Mouse (Mus musculus) stomach, postnatal 0 days (tissue): ENCODE measurements around the gene Aig1. TPM values are rescaled to one million over a fixed set of nuclear protein-coding genes. Genes with fewer than 3 reads are reported as not detected.

Experiments used
- ATAC-seq: fragments of 200-750 bp; cut with Nextera tagmentation; 2 replicates; pipeline ENCODE4 v1.8.0; 2017; ENCODE audit not compliant: low FRiP score, low TSS enrichment
- DNase-seq: peaks from one replicate; pipeline ENCODE4 v3.0.0-alpha.2; 2016; ENCODE audit warnings: low spot score
- H3K27ac ChIP-seq: fragments of 300-500 bp; sonication (generic); replicated peaks from 2 replicates; pipeline ENCODE4 v1.5.1; 2014; ENCODE audit warnings: mild to moderate bottlenecking, control low read depth
- H3K27me3 ChIP-seq: fragments of 300-500 bp; sonication (generic); 2 replicates; pipeline ENCODE4 v1.6.1; 2014; ENCODE audit warnings: low read length; ENCODE audit not compliant: control insufficient read depth, insufficient read depth
- H3K36me3 ChIP-seq: fragments of 300-500 bp; sonication (generic); 2 replicates; pipeline ENCODE4 v1.6.1; 2014; ENCODE audit warnings: low read length, mixed read lengths; ENCODE audit not compliant: control insufficient read depth, insufficient read depth
- H3K4me1 ChIP-seq: fragments of 300-500 bp; sonication (generic); replicated peaks from 2 replicates; pipeline ENCODE4 v1.6.1; 2014; ENCODE audit warnings: antibody characterized with exemption; ENCODE audit not compliant: control insufficient read depth, insufficient read depth
- H3K4me2 ChIP-seq: fragments of 300-500 bp; sonication (generic); replicated peaks from 2 replicates; pipeline ENCODE4 v1.6.1; 2014; ENCODE audit warnings: low read depth, mild to moderate bottlenecking, control low read depth, moderate library complexity
- H3K4me3 ChIP-seq: fragments of 300-500 bp; sonication (generic); 2 replicates; pipeline ENCODE4 v1.5.1; 2014; ENCODE audit warnings: low read depth, low read length, control low read depth
- H3K9ac ChIP-seq: fragments of 300-500 bp; sonication (generic); 2 replicates; pipeline ENCODE4 v1.6.1; 2014; ENCODE audit warnings: mild to moderate bottlenecking, low read length, control low read depth, mixed read lengths
- H3K9me3 ChIP-seq: fragments of 300-500 bp; sonication (generic); 2 replicates; pipeline ENCODE4 v1.6.1; 2016; ENCODE audit warnings: low read length; ENCODE audit not compliant: control insufficient read depth
- CTCF ChIP-seq: IDR thresholded peaks from 2 replicates; pipeline ENCODE4 v1.5.1; 2016; ENCODE audit warnings: antibody characterized with exemption, low read depth, mild to moderate bottlenecking, moderate library complexity
- EP300 ChIP-seq: optimal IDR thresholded peaks from 2 replicates; pipeline ENCODE3; 2016; ENCODE audit warnings: antibody characterized with exemption
- WGBS: fragments of 180-500 bp; shearing (Covaris S2); extraction: QIAGEN DNeasy Blood & Tissue Kit; methylation state at CpG from one replicate; pipeline ENCODE4 v1.1.7; 2014; 5-methylcytosine and 5-hydroxymethylcytosine counted together
- polyA plus RNA-seq: library from polyadenylated mRNA; unstranded; fragments of >200 nt; fragmentation: Nextera tagmentation; extraction: Ambion mirVana; gene quantifications from 2 replicates; pipeline ENCODE4 v1.2.1, GENCODE M21; 2015

The Aig1 gene
- polyA plus RNA-seq, 1 experiment from 2014 or later = 33.3 TPM

DNA sequence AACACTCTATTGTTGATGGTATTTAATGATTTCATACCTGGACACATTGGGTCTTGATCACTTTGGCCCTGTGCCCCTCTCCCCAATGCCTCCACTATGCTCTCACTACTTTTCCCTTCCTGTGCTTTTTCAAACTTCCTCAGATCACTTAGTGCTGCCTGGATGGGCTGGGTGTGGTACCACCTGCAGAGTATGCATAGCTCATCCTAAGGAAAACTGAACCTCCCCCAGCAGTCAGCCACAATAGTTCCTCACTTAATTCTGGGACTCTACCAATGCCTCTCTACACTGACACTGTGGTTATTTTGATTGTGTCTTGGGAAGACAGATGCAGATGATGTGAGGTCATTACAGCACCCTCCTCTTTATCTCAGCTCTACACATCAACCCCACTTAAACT, 99.9 kb downstream of the Aig1 start:
- Histone ChIP-seq H3K9ac (no peak overlapping the region), H3K27ac (no peak overlapping the region), H3K36me3 (no peaks in the 10 kb centered on the region), H3K4me2 (no peak overlapping the region), H3K9me3 (no peaks in the 10 kb centered on the region), H3K4me3 (no peak overlapping the region), H3K4me1 (no peaks in the 10 kb centered on the region), H3K27me3 (no peaks in the 10 kb centered on the region)
- TF ChIP-seq CTCF (no peak), EP300 (no peak)
- DNase-seq (no peak), ATAC-seq (no peak)

- no peak for DNase-seq
- WGBS = 87% methylated on average over 6 of the region's 6 CpGs
- H3K9ac ChIP-seq = no peak overlapping the region
- no peak overlapping the region for H3K4me2 ChIP-seq
- H3K27ac ChIP-seq = no peak overlapping the region
- TF ChIP-seq EP300 (no peak), CTCF (no peak)
- H3K4me1 ChIP-seq = no peaks in the 10 kb centered on the region
- no peak for ATAC-seq
- no peaks in the 10 kb centered on the region for H3K9me3 ChIP-seq
- H3K36me3 ChIP-seq = no peaks in the 10 kb centered on the region
- H3K27me3 ChIP-seq = no peaks in the 10 kb centered on the region
- no peak overlapping the region for H3K4me3 ChIP-seq
Observed at GRCm38 (mm10) chr10:13767076-13767475, 101.7 kb downstream of the Aig1 start.

- Histone ChIP-seq H3K4me1 (no peaks in the 10 kb centered on the region), H3K4me3 (no peak overlapping the region), H3K9ac (no peak overlapping the region), H3K4me2 (no peak overlapping the region), H3K27ac (no peak overlapping the region), H3K27me3 (no peaks in the 10 kb centered on the region), H3K9me3 (no peaks in the 10 kb centered on the region), H3K36me3 (no peaks in the 10 kb centered on the region)
- WGBS = 63% methylated on average over 2 of the region's 2 CpGs
- ATAC-seq = no peak
- no peak for DNase-seq
- TF ChIP-seq EP300 = no peak
- TF ChIP-seq CTCF = no peak
Observed at GRCm38 (mm10) chr10:13763151-13763550, 105.6 kb downstream of the Aig1 start.

DNA sequence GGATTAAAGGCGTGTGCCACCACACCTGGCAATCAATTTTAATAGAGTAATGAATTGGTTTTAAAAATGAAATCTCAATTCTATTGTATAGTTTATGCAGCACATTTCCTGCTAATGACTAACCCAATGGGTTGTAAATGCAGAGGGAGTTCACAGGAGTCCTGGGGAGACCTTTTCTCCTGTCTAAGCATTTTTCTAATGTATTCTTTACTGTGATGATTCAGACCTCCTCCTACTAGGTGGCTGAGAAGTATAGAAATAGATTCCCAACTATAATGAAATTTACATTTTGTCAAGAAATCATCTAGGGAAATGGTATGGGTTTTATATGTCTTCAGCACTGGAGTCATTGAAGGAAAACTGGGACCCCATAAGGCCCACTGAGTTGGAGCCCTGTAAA, 114.1 kb downstream of the Aig1 start:
- H3K9ac ChIP-seq = no peak overlapping the region
- WGBS = 100% methylated on average over 1 of the region's 1 CpGs
- H3K27ac ChIP-seq = no peak overlapping the region
- H3K27me3 ChIP-seq = no peaks in the 10 kb centered on the region
- DNase-seq = no peak
- H3K4me3 ChIP-seq = no peak overlapping the region
- TF ChIP-seq EP300 = no peak
- TF ChIP-seq CTCF = no peak
- no peaks in the 10 kb centered on the region for H3K4me1 ChIP-seq
- no peaks in the 10 kb centered on the region for H3K9me3 ChIP-seq
- ATAC-seq = no peak
- H3K4me2 ChIP-seq = no peak overlapping the region
- H3K36me3 ChIP-seq = no peaks in the 10 kb centered on the region

GRCm38 (mm10) chr10:13753777-13754176, 115.0 kb downstream of the Aig1 start:
- no peak for TF ChIP-seq EP300
- Histone ChIP-seq H3K27ac (no peak overlapping the region), H3K4me3 (no peak overlapping the region), H3K9me3 (no peaks in the 10 kb centered on the region), H3K9ac (no peak overlapping the region), H3K36me3 (no peaks in the 10 kb centered on the region), H3K27me3 (no peaks in the 10 kb centered on the region), H3K4me2 (no peak overlapping the region), H3K4me1 (no peaks in the 10 kb centered on the region)
- no peak for ATAC-seq
- no peak for DNase-seq
- 48% methylated on average over 5 of the region's 5 CpGs for WGBS

DNA sequence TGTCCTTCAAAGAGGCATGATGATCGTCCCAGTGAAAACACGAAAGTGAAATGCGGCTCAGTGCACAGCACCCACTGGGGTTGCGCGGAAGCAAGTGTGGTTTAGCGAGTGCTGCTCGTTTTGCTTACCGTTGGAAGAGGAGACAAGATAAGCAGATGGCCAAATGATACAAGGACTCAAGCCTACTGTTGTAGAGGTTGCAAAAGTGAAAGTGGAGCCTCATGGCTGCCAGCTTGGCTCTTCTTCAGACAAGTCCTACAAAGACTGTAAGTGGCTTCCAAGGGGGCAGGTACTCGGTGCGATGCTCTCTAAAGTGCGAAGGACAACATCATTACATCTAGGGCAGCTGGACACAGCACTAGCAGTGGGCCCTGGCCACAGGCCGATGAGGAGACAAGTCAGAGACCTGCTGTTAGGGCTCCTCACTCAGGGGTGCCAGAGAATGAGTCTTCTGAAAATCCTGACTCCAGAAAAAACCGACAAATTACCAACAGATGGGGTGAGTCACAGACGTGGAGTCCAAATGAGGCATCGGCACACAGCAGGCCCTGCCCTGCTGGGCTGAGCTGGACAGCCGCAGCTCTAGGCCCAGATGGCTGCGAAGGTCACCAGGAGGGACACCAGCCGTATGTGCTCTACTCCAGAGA, 129.2 kb downstream of the Aig1 start:
- Histone ChIP-seq H3K9me3 (no peaks in the 10 kb centered on the region), H3K4me2 (no peak overlapping the region), H3K36me3 (no peaks in the 10 kb centered on the region), H3K27ac (no peak overlapping the region), H3K27me3 (no peaks in the 10 kb centered on the region), H3K4me1 (no peaks in the 10 kb centered on the region), H3K9ac (no peak overlapping the region), H3K4me3 (no peak overlapping the region)
- WGBS = 86% methylated on average over 18 of the region's 18 CpGs
- ATAC-seq = no peak
- TF ChIP-seq EP300 (no peak), CTCF (no peak)
- no peak for DNase-seq
